Mouse (Mus musculus): ENCODE results near the gene Arhgap6.

The Arhgap6 gene

DNA sequence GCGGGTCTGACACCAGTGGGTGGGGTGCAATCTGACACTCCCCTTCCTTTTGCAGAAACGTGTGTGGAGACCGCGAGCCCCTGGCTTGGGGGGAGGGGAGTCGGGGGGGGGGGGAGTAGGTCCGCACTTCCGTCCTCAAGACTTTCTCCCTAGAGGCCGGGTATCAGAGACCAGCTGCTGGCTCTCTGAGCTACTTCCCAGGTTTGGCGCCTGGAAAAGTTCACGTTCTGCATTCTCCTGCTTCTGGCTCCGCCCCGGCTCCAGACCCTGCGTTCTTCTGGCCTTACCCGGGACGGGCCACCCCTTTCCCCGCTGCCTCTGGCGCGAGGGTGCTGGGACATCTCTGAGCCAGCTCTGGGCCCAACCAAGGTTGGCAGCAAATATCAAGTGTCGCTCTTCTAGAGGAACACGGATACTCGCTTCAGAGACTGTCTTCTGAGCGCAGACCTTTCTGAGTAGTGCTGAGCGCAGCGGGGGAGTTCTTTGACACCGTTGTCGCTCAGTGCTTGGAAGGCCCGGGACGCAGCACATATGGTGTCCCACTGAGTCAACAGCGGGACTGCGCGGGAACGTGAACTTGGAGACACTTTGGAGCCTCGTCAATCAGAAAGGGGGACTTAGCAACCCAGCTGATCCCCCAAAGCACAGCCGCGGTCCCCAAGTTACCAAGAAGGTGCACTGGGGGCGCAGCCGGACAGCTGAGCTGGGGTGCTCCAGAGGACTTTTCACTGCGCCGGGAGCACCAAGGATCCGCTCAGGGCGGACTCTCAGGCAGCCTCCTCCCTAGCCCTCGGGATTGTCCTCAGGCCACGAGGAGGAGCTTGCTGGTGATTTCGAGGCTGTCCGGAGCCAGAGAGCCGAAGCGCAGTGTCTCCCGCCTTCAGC lies at the start of gene Arhgap6:
Arhgap6 (plus strand) TSS at position 126 of the 885 bp plus-strand sequence.
- DNase-seq: no peak

DNA sequence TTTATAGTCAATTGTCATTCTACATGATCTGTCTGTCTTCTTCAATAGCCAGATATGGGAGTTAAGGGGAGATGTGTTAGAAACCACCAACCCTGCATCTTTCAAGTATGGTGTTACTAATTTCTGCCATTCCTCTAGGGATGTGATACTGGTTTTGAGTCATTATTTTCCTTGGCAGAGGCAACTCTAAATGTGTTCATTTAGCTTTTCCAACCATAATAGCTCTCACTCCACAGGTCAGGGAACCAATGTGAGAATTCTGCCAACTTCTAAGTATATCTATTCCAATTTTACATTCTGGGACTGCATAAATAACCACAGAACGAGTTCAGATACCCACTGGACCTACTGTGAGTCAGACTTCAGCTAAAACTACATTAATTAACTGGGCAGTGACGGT lies 47.9 kb upstream of the Arhgap6 start:
- DNase-seq: no peak

DNA sequence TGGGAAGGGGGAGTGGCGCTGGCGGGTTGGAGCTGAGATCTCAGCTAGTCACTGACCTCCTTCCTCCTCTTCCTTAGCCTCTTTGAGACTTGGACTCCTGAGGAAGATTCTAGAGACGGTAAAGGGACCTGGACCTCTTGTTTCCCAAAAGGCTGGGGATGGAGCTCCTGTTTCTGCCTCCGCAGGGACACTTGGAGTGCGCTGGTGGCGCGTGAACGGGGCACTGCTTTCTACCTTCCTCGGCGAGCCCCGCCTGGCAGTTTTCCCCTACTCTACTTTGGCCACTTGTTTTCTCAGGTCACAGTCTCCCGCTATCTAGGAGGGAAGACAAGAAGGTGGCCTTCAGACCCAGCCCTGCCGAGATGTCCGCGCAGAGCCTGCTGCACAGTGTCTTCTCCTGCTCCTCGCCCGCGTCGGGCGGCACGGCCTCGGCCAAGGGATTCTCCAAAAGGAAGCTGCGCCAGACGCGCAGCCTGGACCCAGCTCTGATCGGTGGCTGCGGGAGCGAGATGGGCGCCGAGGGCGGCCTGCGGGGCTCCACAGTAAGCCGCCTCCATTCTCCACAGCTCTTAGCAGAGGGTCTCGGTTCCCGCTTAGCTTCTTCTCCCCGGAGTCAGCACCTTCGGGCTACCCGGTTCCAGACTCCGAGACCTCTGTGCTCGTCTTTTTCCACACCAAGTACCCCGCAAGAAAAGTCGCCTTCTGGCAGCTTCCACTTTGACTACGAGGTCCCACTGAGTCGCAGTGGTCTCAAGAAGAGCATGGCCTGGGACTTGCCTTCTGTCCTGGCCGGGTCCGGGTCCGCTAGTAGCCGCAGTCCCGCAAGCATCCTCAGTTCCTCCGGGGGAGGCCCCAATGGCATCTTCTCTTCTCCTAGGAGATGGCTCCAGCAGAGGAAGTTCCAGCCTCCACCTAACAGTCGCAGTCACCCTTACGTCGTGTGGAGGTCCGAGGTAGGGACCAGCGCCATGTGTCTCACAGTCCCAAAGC lies 1.3 kb downstream of the Arhgap6 start:
- DNase-seq: no peak

DNA sequence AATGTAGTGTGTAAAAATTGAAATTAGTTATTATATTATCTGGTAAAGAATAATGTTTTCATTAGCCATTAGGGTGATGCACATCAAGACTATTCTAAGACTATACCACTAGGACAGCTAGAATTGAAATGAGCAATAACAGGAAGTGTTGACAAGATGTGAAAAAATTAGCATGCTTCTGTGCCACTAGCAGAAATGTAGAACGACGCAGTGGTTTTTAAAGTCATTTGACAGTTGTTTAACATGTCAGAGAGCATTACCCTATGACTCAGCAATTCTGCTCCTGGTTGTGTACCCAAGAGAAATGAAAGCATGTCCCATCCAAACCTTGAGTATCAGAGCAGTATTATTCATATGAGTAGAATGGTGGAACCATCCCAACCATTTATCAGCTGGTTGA lies 9.8 kb downstream of the Arhgap6 start:
- DNase-seq: no peak

DNA sequence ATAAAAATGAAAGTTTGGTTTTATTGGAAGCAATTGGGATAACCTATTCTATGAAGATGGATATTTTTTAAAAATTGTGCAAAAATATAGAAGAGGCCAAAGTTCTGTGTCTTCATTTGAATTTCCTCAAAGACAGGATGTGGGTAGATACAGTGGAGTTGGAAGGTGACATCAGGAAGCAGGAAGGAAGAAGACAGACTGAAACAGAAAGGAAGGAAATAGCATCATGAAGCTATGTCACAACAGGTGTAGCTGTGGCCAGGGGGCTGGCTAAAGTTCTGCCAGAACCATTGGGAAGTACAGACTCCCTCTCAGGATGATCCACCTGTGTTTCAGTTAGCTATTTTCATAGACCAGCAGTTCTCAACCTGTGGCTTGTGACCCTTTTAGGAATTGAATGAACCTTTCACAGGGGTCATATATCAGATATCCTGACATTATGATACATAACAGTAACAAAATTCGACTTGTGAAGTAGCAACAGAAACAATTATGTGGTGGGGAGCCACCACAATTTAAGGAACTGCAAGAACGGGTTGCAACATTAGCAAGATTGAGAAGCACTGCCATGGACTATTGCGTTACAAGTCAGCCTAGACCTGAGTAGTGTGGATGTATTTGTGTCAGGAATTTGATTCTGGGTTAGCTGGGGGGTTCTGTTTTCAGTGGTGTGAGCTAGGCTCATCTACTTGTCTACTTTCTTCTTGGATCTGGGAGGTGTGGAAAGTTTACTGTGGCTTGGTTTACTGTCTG lies 15.8 kb downstream of the Arhgap6 start:
- DNase-seq: no peak

DNA sequence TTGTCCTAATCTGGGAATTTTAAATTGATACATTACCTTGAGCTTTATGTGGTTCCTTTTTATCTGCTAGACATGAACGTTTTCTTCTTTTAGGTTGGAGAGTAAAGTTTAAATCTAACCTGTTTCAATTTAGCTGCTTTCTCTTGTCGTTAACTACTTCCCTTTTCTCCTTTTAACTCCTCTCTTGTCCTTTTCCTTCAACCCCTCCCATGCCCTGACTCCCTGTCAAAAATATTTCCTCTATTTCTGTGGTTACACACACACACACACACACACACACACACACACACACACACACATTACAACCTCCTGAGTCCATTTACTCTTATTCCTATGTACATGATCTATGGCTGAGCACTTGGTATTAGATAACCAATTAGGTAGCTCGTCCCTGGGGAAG lies 24.0 kb downstream of the Arhgap6 start:
- no peak for DNase-seq

- DNase-seq: no peak
These were observed 29.3 kb downstream of the Arhgap6 start for GRCm38 (mm10) chrX:168824166-168824565.

DNA sequence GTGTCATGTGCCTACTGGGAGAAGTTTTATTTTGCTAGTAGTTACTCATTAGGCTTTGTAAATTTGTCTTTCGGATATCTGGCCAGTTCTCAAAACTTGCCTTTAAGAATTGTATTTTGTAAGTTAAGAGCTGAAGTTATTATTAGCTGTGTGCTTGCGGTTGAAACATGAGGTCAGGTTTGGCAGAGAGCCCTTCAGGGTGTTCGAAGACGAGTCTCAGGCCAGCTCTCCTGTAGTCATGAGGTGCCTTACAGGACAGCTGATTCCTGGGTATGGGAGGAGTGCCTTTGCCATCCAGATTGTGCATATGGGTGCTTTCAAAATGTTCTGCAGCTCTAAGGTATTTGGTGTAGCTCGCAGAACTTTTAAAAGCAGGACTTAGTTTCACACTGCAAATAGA lies 37.4 kb downstream of the Arhgap6 start:
- no peak for DNase-seq

GRCm38 (mm10) chrX:168848062-168848461 lies 53.2 kb downstream of the Arhgap6 start:
- no peak for DNase-seq

DNA sequence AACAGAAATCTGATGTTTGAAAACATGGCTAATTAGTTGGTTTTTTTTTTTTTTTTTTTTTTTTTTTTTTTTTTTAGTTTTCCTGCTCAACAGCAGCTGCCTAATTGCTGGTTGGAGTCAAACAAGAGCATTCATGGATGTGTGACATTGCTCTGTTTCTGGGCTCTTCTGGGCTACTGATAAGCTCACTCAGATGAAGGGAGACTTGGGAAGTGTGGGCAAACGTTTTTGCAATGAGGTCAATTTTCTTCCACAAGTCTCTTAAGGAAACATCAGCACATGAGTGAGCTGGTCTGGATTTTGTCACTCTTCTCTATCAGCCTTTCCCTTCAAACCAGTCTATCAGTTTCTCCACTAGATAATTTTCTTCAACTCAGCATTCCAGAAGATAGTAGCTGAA lies 79.8 kb downstream of the Arhgap6 start:
- DNase-seq: no peak

DNA sequence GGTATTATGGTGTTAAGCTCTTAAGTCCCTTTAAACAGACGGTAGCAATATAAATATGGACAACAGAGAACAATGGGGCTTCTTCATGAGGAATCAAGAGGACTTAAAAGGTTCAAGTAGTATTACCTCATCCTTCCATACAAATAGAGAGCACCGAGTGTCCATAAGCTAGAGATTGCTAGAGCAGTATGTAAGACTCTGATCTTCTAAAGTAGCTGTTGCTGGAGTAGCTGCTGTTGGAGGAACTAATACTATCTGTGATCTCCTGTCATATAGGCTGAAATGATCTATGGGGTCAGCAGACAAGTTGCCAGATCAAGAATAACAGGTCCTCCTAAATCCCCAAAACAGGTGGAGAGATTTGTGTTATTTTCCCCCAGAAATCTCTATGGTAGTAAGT lies 108.7 kb downstream of the Arhgap6 start:
- DNase-seq: no peak

GRCm38 (mm10) chrX:168904086-168904485 lies 109.2 kb downstream of the Arhgap6 start:
- DNase-seq: no peak

DNA sequence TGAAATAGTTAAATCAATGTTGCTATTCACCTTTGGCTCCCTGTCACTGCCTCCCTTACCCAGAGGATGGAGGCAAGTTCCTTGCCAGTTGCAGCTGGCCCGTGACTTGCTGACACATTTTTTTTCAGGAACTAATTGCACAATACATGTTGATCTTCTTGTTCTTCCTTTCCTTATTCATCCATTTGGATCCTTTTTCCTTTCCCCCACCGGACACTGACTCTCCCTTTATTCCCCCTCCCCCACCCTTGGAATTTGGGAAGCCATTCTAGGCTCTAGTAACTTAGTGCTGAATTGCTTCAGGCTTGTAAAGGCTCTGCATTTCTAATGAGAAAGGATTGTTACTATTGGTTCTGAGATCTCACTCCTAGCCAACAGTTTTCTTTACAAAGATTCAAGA lies 112.7 kb downstream of the Arhgap6 start:
- DNase-seq: no peak

DNA sequence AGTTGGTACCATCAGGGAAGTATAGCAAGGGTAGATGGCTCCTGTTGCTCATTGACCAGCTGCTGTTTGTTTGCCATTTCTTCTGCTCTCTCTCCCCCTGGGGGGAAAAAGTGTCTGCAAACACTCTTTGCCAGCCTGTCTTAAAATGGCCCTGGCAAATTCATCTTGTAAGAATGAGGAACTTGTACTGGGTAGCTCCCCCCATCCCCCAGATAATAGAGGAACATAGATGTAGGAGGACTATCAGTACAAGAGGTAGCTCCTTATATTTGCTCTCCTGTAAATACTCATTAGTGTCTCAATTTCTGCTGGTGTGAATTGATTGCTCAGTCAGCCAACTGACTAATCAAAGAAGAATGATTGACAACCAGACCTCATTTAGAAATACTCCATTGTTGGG lies 118.6 kb downstream of the Arhgap6 start:
- DNase-seq: no peak

- DNase-seq: no peak
These were observed 126.0 kb downstream of the Arhgap6 start for GRCm38 (mm10) chrX:168920942-168921341.

DNA sequence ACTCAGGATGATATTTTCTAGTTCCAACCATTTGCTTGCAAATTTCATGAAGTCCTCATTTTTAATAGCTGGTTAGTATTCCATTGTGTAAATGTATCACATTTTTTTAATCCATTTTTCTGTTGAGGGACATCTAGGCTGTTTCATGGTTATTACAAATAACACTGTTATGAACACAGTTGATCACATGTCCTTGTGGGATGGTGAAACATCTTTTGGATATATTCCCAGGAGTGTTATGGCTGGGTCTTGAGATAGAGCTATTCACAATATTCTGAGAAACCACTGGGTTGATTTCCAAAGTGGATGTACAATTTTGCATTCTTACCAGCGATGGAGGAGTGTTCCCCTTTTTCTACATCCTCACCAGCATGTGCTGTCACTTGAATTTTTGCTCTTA lies 137.5 kb downstream of the Arhgap6 start:
- no peak for DNase-seq

DNA sequence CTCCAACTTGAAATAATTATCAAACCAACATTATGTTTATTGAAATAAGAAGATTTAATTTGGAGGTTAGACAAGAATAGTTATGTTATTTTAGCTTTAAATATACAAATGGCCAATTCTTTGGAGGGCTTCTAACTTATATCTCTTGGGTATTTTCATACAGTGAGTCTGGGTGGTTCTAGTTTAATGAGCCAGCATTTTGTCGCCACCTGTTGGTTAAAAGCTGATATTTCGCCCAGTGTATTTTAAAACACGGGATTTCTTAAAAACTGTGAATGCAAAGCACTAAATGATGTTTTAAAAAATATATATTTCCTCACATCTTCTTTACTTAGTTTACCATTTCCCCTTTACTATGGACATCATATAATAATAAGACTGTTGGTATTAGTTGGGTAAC lies 140.5 kb downstream of the Arhgap6 start:
- peak; percentile 4 for DNase-seq

GRCm38 (mm10) chrX:168937941-168938340 lies 143.0 kb downstream of the Arhgap6 start:
- DNase-seq: peak; percentile 44

- no peak for DNase-seq
These were observed 146.8 kb downstream of the Arhgap6 start for GRCm38 (mm10) chrX:168941684-168942083.

- DNase-seq: no peak
These were observed 148.3 kb downstream of the Arhgap6 start for GRCm38 (mm10) chrX:168943217-168943616.

- no peak for DNase-seq
These were observed 180.5 kb downstream of the Arhgap6 start for GRCm38 (mm10) chrX:168975444-168975843.

- DNase-seq: no peak
These were observed 182.9 kb downstream of the Arhgap6 start for GRCm38 (mm10) chrX:168977776-168978175.

- no peak for DNase-seq
These were observed 185.5 kb downstream of the Arhgap6 start for GRCm38 (mm10) chrX:168980370-168980769.

Data from right cerebral cortex, postnatal 14 days (tissue).